Mouse (Mus musculus): ENCODE measurements around the gene BC024063. TPM values are rescaled to one million over a fixed set of nuclear protein-coding genes. Genes with fewer than 3 reads are reported as not detected.

Gene BC024063
- 7.5 TPM for polyA plus RNA-seq (2017; shearing (Covaris generic))

GRCm38 (mm10) chr10:82082728-82083621 lies at the start of gene BC024063:
TSS of gene BC024063 (plus strand) at chr10:82083353.

GRCm38 (mm10) chr10:82047597-82048459 lies 35.3 kb upstream of the BC024063 start, which contains the start of gene Zfp873:
TSS of gene Zfp873 (plus strand) at chr10:82048123.

GRCm38 (mm10) chr10:82127850-82128401 lies 44.8 kb downstream of the BC024063 start, which contains the start of gene AU041133:
TSS of gene AU041133 (plus strand) at chr10:82128013.

Other genes with a start within 250 kb of the BC024063 start
- 3.6 TPM for gene Gm32687, start 219.4 kb upstream of the BC024063 start, polyA plus RNA-seq (2017; shearing (Covaris generic))
- gene Zfp781, start 152.9 kb upstream of the BC024063 start, polyA plus RNA-seq (2017; shearing (Covaris generic)) = 3.4 TPM
- 3.7 TPM for gene Zfp873, start 35.2 kb upstream of the BC024063 start, polyA plus RNA-seq (2017; shearing (Covaris generic))
- 8.1 TPM for gene AU041133, start 44.7 kb downstream of the BC024063 start, polyA plus RNA-seq (2017; shearing (Covaris generic))
- gene Zfp938, start 157.9 kb downstream of the BC024063 start, polyA plus RNA-seq (2017; shearing (Covaris generic)) = 4.8 TPM
- gene 4932415D10Rik, start 233.2 kb downstream of the BC024063 start, polyA plus RNA-seq (2017; shearing (Covaris generic)) = not detected

Measured in effector memory CD4-positive, alpha-beta T cell, adult 5 months (primary cell).